Mouse (Mus musculus): ENCODE results near the gene Sec23a.

- no peak for TF ChIP-seq POLR2A (IDR thresholded peaks at IDR 0.05; ENCODE audit: control insufficient read depth, extremely low read depth, insufficient read depth, low read length, poor library complexity)
- TF ChIP-seq CTCF (IDR thresholded peaks at IDR 0.05; ENCODE audit: borderline replicate concordance, control insufficient read depth, extremely low read depth, insufficient read depth, low read length, poor library complexity), result no peak
These were observed 27.5 kb upstream of the Sec23a start for GRCm38 (mm10) chr12:59039162-59039970.

Data from thymus, adult 2 months (tissue).